In the genomic region with DNA sequence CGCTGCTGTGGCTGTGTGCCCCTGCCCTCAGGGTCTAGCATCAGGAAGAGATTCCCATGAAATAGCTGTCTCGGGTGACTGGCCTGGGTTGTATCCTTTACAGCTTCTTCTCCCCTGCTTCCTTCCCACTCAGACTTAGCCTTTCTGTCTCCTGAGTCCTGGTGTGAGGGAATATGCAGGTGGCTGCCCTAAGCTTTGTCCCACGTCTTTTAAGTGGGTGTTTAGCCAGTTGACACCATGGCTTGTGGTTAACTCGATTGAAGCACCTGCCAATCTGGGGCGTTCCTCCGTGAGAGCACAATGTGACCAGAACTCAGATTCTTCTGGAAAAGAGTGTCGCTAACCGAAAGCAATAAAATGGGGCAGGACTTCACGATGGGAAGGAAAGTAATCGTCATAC, we compare ENCODE assay signal across 28 mouse cellular contexts.
A peak's percentile ranks its signal among the peaks of the same experiment; 100 is the strongest.
DNase-seq lines count a peak whose midpoint lies in the region; ATAC-seq lines count a peak whose summit lies in the region.
"Had no signal": no experiment of that assay in that cellular context is flagged by ENCODE, and none has a peak within 500 bp of the region (broad histone marks: within the 10 kb centered on the region; RNA-seq: fewer than 3 reads in every experiment).

No protein-coding gene starts in this region.

- no peaks in the 10 kb centered on the region for H3K36me3 ChIP-seq in kidney, embryonic 14.5 days (ENCODE audit: control insufficient read depth, insufficient read depth, low read length)
- H3K36me3 ChIP-seq: embryonic facial prominence, embryonic 10.5 days; embryonic facial prominence, embryonic 15.5 days; forebrain, embryonic 12.5 days; kidney, embryonic 15.5 days; limb, embryonic 10.5 days; limb, embryonic 15.5 days; liver, embryonic 13.5 days had no signal

- no peaks in the 10 kb centered on the region for H3K27me3 ChIP-seq in kidney, embryonic 14.5 days (ENCODE audit: control insufficient read depth, insufficient read depth, low read length)
- H3K27me3 ChIP-seq: embryonic facial prominence, embryonic 15.5 days; forebrain, embryonic 12.5 days; kidney, embryonic 15.5 days; limb, embryonic 15.5 days; liver, embryonic 13.5 days had no signal

- 0 out of 2 replicates have a peak, but pooled peaks cover 3% of the 10 kb centered on the region for H3K4me1 ChIP-seq in kidney, embryonic 14.5 days (ENCODE audit: control insufficient read depth, insufficient read depth, low read length)
- H3K4me1 ChIP-seq: embryonic facial prominence, embryonic 15.5 days; kidney, embryonic 15.5 days; limb, embryonic 15.5 days; liver, embryonic 13.5 days had no signal

- 60% methylated on average over 10 of the region's 10 CpGs for WGBS in kidney, embryonic 14.5 days

- no peaks in the 10 kb centered on the region for H3K9me3 ChIP-seq in kidney, embryonic 14.5 days (ENCODE audit: control insufficient read depth, low read length)
- H3K9me3 ChIP-seq: embryonic facial prominence, embryonic 10.5 days; embryonic facial prominence, embryonic 15.5 days; forebrain, embryonic 12.5 days; kidney, embryonic 15.5 days; limb, embryonic 10.5 days; limb, embryonic 15.5 days; liver, embryonic 13.5 days had no signal

- no peak overlapping the region for H3K27ac ChIP-seq in kidney, embryonic 14.5 days (ENCODE audit: low read depth, low read length)
- H3K27ac ChIP-seq: embryonic facial prominence, embryonic 10.5 days; embryonic facial prominence, embryonic 15.5 days; forebrain, embryonic 12.5 days; gastrocnemius, adult 2 months; heart, adult 2 months; kidney, embryonic 15.5 days; limb, embryonic 10.5 days; limb, embryonic 15.5 days; liver, embryonic 13.5 days had no signal

- peak; percentile 46 for DNase-seq in heart, adult 11 months
- no peak for DNase-seq in heart, adult 8-10 months (ENCODE audit: low spot score)
- peak; percentile 73 for DNase-seq in CD4-positive helper T cell, adult 2 months (ENCODE audit: low read depth, low spot score)
- DNase-seq in thymus, postnatal 10 days (ENCODE audit: low spot score in 2 of 2), result peak; percentile 52 to 63
- DNase-seq in adrenal gland, postnatal 10 days, result no peak
- no peak for DNase-seq in right cerebral cortex, postnatal 36 days (ENCODE audit: low spot score in 2 of 2)
- DNase-seq: adrenal gland, adult 2 months; cerebellum, adult 8-10 months; cerebellum, postnatal 25 days; gastrocnemius, adult 2 months; gastrocnemius, postnatal 36 days; heart, adult 2 months; kidney, adult 11 months; layer of hippocampus, postnatal 36 days; liver, embryonic 13.5 days; lung, adult 18-20 months; lung, postnatal 4 days; midbrain, embryonic 14.5 days had no signal

- ATAC-seq in inflammation-experienced regulatory T-cells, adult 6 months, result peak; percentile 26
- no peak for ATAC-seq in kidney, embryonic 14.5 days (ENCODE audit: low FRiP score, low TSS enrichment)
- ATAC-seq: hindbrain, embryonic 16.5 days; lung, postnatal 0 days had no signal

- no peak overlapping the region for H3K9ac ChIP-seq in kidney, embryonic 14.5 days (ENCODE audit: low read depth, low read length)
- H3K9ac ChIP-seq: embryonic facial prominence, embryonic 15.5 days; forebrain, embryonic 12.5 days; kidney, embryonic 15.5 days; limb, embryonic 15.5 days; liver, embryonic 13.5 days had no signal

- no peak overlapping the region for H3K4me3 ChIP-seq in kidney, embryonic 14.5 days (ENCODE audit: low read length)
- H3K4me3 ChIP-seq: embryonic facial prominence, embryonic 10.5 days; embryonic facial prominence, embryonic 15.5 days; forebrain, embryonic 12.5 days; gastrocnemius, adult 2 months; heart, adult 2 months; kidney, embryonic 15.5 days; limb, embryonic 10.5 days; limb, embryonic 15.5 days; liver, embryonic 13.5 days had no signal

- H3K4me2 ChIP-seq in kidney, embryonic 14.5 days (replicated peaks; ENCODE audit: low read depth, low read length), result no peak overlapping the region
- H3K4me2 ChIP-seq: embryonic facial prominence, embryonic 15.5 days; forebrain, embryonic 12.5 days; kidney, embryonic 15.5 days; limb, embryonic 15.5 days; liver, embryonic 13.5 days had no signal

Comparison
In these comparisons a context has a peak if more than half of its experiments do, and no peak if none do; other contexts are left out.
1. DNase-seq: peak in heart, adult 11 months (single experiment), CD4-positive helper T cell, adult 2 months (single experiment) and thymus, postnatal 10 days (2 of 2); none in heart, adult 8-10 months (single experiment), adrenal gland, postnatal 10 days (single experiment) and right cerebral cortex, postnatal 36 days (0 of 2).